Mouse (Mus musculus) liver, embryonic 14.5 days (tissue): ENCODE results near the gene Fig4. TPM values are rescaled to one million over a fixed set of nuclear protein-coding genes. Genes with fewer than 3 reads are reported as not detected.

ENCODE experiments used
- ATAC-seq: fragments of 200-750 bp; cut with Nextera tagmentation; 2 replicates; pipeline ENCODE4 v1.8.0; 2017; ENCODE audit warnings: moderate number of reproducible peaks, mild to moderate bottlenecking, moderate library complexity; ENCODE audit not compliant: insufficient read depth
- DNase-seq, 3 experiments: peaks; one replicate each; pipeline ENCODE4 v3.0.0-alpha.2; 2012 to 2013; ENCODE audit warnings: low read depth in 3 of 3, low spot score in 3 of 3
- H3K27ac ChIP-seq: fragments of 300-500 bp; sonication (generic); 2 replicates; pipeline ENCODE4 v1.5.1; 2014; ENCODE audit warnings: moderate library complexity, mild to moderate bottlenecking, control low read depth, inconsistent platforms
- H3K27me3 ChIP-seq: fragments of 300-500 bp; sonication (generic); 2 replicates; pipeline ENCODE4 v1.6.1; 2014; ENCODE audit warnings: mild to moderate bottlenecking, low read length, moderate library complexity; ENCODE audit not compliant: control insufficient read depth, insufficient read depth
- H3K36me3 ChIP-seq: fragments of 300-500 bp; sonication (generic); replicated peaks from 2 replicates; pipeline ENCODE4 v1.6.1; 2014; ENCODE audit warnings: low read depth; ENCODE audit not compliant: control insufficient read depth, insufficient read depth
- H3K4me1 ChIP-seq, 2 experiments: fragments of 200-500 bp in 1 of 2; fragments of 300-500 bp in 1 of 2; sonication (generic) in 1 of 2; replicated peaks; 2 replicates each; pipeline ENCODE4 v1.6.1; 2012 to 2014; ENCODE audit warnings: antibody characterized with exemption in 1 of 2, inconsistent platforms in 1 of 2, low read length in 1 of 2; ENCODE audit not compliant: control insufficient read depth in 2 of 2, insufficient read depth in 2 of 2
- H3K4me2 ChIP-seq: fragments of 300-500 bp; sonication (generic); 2 replicates; pipeline ENCODE4 v1.6.1; 2014; ENCODE audit warnings: low read depth, mild to moderate bottlenecking, control low read depth, moderate library complexity
- H3K4me3 ChIP-seq, 2 experiments: fragments of 200-500 bp in 1 of 2; fragments of 300-500 bp in 1 of 2; sonication (generic) in 1 of 2; 2 replicates each; pipeline ENCODE4 v1.5.1; 2012 to 2014; ENCODE audit warnings: low read depth in 2 of 2, low read length in 2 of 2, mild to moderate bottlenecking in 2 of 2, control low read depth in 1 of 2, inconsistent platforms in 1 of 2, moderate library complexity in 1 of 2; ENCODE audit not compliant: insufficient read depth in 1 of 2
- H3K9ac ChIP-seq: fragments of 300-500 bp; sonication (generic); replicated peaks from 2 replicates; pipeline ENCODE4 v1.6.1; 2014; ENCODE audit warnings: mild to moderate bottlenecking, control low read depth, moderate library complexity
- H3K9me3 ChIP-seq: fragments of 300-500 bp; sonication (generic); 2 replicates; pipeline ENCODE4 v1.6.1; 2016; ENCODE audit warnings: low read length, mixed read lengths; ENCODE audit not compliant: control insufficient read depth
- CTCF ChIP-seq: IDR thresholded peaks from 2 replicates; pipeline ENCODE4 v1.5.1; 2016; ENCODE audit warnings: antibody characterized with exemption, low read depth, control low read depth
- EP300 ChIP-seq: IDR thresholded peaks from 2 replicates; pipeline ENCODE4 v1.6.1; 2016; ENCODE audit warnings: antibody characterized with exemption, low read depth
- WGBS: fragments of 180-500 bp; shearing (Covaris S2); extraction: QIAGEN DNeasy Blood & Tissue Kit; methylation state at CpG from one replicate; pipeline ENCODE4 v1.1.7; 2014; ENCODE audit not compliant: insufficient replicate concordance; 5-methylcytosine and 5-hydroxymethylcytosine counted together
- polyA plus RNA-seq, 2 experiments: library from polyadenylated mRNA; depleted of rRNA in 1 of 2; stranded (reverse) in 1 of 2; unstranded in 1 of 2; fragments of >200 nt; fragmentation: Nextera tagmentation in 1 of 2; extraction: Ambion mirVana in 1 of 2; gene quantifications; 2 replicates each; pipeline versions ENCODE4 v1.2.1 to v1.2.3; 2012 to 2014

Gene Fig4
- polyA plus RNA-seq, 2 experiments: 4.3 to 9.3 TPM

GRCm38 (mm10) chr10:41293019-41293418, 10.0 kb downstream of the Fig4 start:
- Histone ChIP-seq H3K9ac (no peak overlapping the region), H3K4me1 (peaks cover 3 to 6% of the 10 kb centered on the region in 2 experiments; a peak in 2 of 4 replicates), H3K4me2 (no peak overlapping the region), H3K9me3 (no peaks in the 10 kb centered on the region), H3K36me3 (no peaks in the 10 kb centered on the region), H3K4me3 (no peak overlapping the region), H3K27me3 (no peaks in the 10 kb centered on the region), H3K27ac (no peak overlapping the region)
- no peak for ATAC-seq
- no peak for DNase-seq
- TF ChIP-seq EP300 (no peak), CTCF (no peak)
- WGBS: 32% methylated on average over 7 of the region's 7 CpGs

GRCm38 (mm10) chr10:41291021-41291420, 12.0 kb downstream of the Fig4 start:
- Histone ChIP-seq H3K4me1 (peaks cover 3 to 8% of the 10 kb centered on the region in 2 experiments; a peak in 2 of 4 replicates), H3K9ac (no peak overlapping the region), H3K27ac (no peak overlapping the region), H3K27me3 (no peaks in the 10 kb centered on the region), H3K4me3 (no peak overlapping the region), H3K36me3 (no peaks in the 10 kb centered on the region), H3K4me2 (no peak overlapping the region), H3K9me3 (no peaks in the 10 kb centered on the region)
- WGBS: 68% methylated on average over 2 of the region's 2 CpGs
- DNase-seq (no peak), ATAC-seq (no peak)
- TF ChIP-seq EP300: no peak
- no peak for TF ChIP-seq CTCF

- Histone ChIP-seq H3K4me1 (peaks cover 3 to 8% of the 10 kb centered on the region in 2 experiments; a peak in 2 of 4 replicates), H3K4me3 (no peak overlapping the region), H3K9ac (no peak overlapping the region), H3K4me2 (peak overlapping the region; percentile 15; the same call in 1 of the 2 replicates), H3K36me3 (no peaks in the 10 kb centered on the region), H3K27ac (no peak overlapping the region), H3K9me3 (no peaks in the 10 kb centered on the region), H3K27me3 (no peaks in the 10 kb centered on the region)
- DNase-seq (peak; percentile 62 to 79 (median 68)), ATAC-seq (peak; percentile 76)
- 37% methylated on average over 16 of the region's 16 CpGs for WGBS
- TF ChIP-seq CTCF (peak; percentile 96), EP300 (no peak)
These were observed 14.2 kb downstream of the Fig4 start for GRCm38 (mm10) chr10:41288771-41289415.

- no peaks in the 10 kb centered on the region for H3K27me3 ChIP-seq
- H3K9ac ChIP-seq: no peak overlapping the region
- 65% methylated on average over 1 of the region's 1 CpGs for WGBS
- H3K4me1 ChIP-seq: peaks cover 3 to 6% of the 10 kb centered on the region in 2 experiments; a peak in 2 of 4 replicates
- H3K9me3 ChIP-seq: no peaks in the 10 kb centered on the region
- H3K4me3 ChIP-seq: no peak overlapping the region
- DNase-seq: no peak
- TF ChIP-seq EP300 (no peak), CTCF (no peak)
- H3K4me2 ChIP-seq: no peak overlapping the region
- no peaks in the 10 kb centered on the region for H3K36me3 ChIP-seq
- no peak overlapping the region for H3K27ac ChIP-seq
- no peak for ATAC-seq
These were observed 15.0 kb downstream of the Fig4 start for GRCm38 (mm10) chr10:41288074-41288473.

- H3K27me3 ChIP-seq: no peaks in the 10 kb centered on the region
- ATAC-seq (no peak), DNase-seq (no peak)
- H3K4me1 ChIP-seq: peaks cover 3 to 4% of the 10 kb centered on the region in 2 experiments; a peak in 2 of 4 replicates
- H3K4me2 ChIP-seq: no peak overlapping the region
- H3K9ac ChIP-seq: no peak overlapping the region
- no peaks in the 10 kb centered on the region for H3K9me3 ChIP-seq
- no peak overlapping the region for H3K27ac ChIP-seq
- TF ChIP-seq CTCF (no peak), EP300 (no peak)
- 83% methylated on average over 3 of the region's 3 CpGs for WGBS
- no peak overlapping the region for H3K4me3 ChIP-seq
- H3K36me3 ChIP-seq: no peaks in the 10 kb centered on the region
These were observed 15.4 kb downstream of the Fig4 start for GRCm38 (mm10) chr10:41287618-41288017.
